Mouse (Mus musculus): ENCODE data around the gene Nrsn1. TPM values are rescaled to one million over a fixed set of nuclear protein-coding genes. Genes with fewer than 3 reads are reported as not detected.

Gene Nrsn1
- polyA plus RNA-seq, 1 experiment from 2014 or later: 0.64 TPM

DNA sequence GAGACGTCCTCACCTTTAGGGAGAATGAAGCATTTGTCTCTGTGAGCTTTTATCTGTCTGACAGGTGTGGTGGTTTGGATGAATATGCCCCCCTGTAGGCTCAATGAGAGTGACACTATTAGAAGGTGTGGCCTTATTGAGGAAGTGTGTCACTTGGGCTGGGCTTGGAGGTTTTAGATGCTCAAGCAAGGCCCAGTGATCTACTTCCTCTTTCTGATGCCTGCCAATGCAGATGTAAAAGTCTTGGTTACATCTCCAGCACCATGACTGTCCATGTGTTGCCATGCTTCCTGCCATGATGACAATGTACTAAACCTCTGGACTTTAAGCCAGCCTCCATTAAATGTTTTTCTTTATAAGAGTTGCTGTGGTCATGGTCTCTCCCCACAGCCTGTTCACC lies 51.9 kb downstream of the Nrsn1 start:
- DNase-seq (ENCODE audit: low spot score): no peak
- H3K27me3 ChIP-seq (ENCODE audit: insufficient read depth, poor library complexity, severe bottlenecking): no peaks in the 10 kb centered on the region
- no peaks in the 10 kb centered on the region for H3K36me3 ChIP-seq
- H3K9me3 ChIP-seq: no peaks in the 10 kb centered on the region
- no peak overlapping the region for H3K4me3 ChIP-seq
- 90% methylated on average over 1 of the region's 1 CpGs for WGBS
- no peaks in the 10 kb centered on the region for H3K4me1 ChIP-seq
- no peak overlapping the region for H3K27ac ChIP-seq

DNA sequence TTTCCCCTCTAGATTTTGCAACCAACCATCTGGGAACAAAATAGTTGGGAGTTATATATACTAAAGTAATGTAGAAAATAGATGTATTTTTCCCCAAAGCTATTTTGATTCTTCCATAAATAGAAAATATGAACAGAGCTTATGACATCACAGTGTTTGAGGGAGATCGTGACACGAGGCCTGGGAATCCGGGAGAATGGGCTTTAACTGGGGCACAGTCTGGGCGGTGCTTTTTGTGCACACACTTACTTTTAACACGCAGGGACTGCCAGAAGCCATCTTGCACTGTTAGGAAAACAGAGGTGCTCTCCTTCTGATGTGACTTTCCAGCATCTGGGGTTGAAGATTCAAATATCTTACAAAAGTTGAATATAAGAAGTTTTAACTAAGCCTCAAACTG lies 63.4 kb downstream of the Nrsn1 start:
- no peak overlapping the region for H3K27ac ChIP-seq
- no peaks in the 10 kb centered on the region for H3K36me3 ChIP-seq
- no peaks in the 10 kb centered on the region for H3K27me3 ChIP-seq (ENCODE audit: insufficient read depth, poor library complexity, severe bottlenecking)
- WGBS: 84% methylated on average over 5 of the region's 5 CpGs
- no peaks in the 10 kb centered on the region for H3K9me3 ChIP-seq
- DNase-seq (ENCODE audit: low spot score): no peak
- H3K4me1 ChIP-seq: no peaks in the 10 kb centered on the region
- no peak overlapping the region for H3K4me3 ChIP-seq

Other genes with a start within 250 kb of the Nrsn1 start
- gene Dcdc2a, start 214.5 kb downstream of the Nrsn1 start, polyA plus RNA-seq (2016; fragmentation: Nextera tagmentation; extraction: Ambion mirVana): 0.75 and 0.83 TPM in 2 replicates